Mouse (Mus musculus) A20 (cell line): ENCODE measurements around the gene Gatad2b.
"Not testable (repeated sequence)": the region's sequence is repeated elsewhere in the genome, so short reads cannot be mapped to it uniquely, and the experiment has no call there.

Experiments
- DNase-seq: peaks from one replicate; pipeline ENCODE4 v3.0.0-alpha.2; 2011; ENCODE audit warnings: low read depth, low spot score

The Gatad2b gene

DNA sequence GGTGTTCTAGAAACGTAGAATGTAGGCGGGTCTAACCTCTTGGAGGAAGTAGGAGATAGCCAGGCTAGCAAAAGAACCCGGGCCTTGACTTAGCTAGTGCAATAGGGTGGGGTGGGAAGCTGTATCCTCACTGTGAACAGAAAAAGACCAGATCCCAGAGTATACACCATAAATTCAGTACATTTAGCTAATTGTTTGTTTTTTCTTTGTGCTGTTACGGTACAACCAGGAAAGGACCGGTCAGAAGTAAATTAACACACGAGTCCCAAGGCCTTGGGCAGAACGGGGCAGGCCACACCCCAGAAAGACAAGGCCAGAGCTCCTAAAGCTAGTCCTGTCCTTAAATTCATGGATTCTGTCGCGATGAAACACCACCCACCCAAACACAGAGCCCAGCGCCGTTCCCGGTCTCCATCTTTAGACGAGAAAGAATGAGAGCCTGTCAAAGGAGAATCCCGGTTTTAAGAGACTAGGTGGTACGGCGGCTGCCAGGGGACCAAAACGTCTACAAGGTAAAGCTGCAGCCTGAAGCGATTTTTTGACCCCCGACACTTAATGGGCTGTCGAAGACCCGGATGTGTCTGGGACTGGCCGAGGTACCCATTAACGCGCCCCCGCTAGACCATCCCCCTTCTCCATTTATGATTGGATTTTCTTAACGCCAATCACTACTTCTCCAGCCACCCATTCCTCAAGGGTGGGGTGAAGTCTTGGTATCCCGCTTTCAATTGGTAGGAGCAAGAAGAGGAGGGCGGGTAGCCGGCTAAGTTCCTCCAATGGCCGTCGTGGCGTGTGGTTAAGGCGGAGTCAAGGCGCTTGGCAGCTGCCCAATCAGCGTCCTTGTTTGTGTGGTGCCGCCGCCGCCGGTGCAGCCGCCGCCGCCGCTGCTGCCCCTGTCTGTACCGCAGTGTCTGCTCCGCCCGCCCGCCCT, at the start of gene Gatad2b:
Gene Gatad2b (plus strand): TSS at position 834 of the 931 bp plus-strand sequence.
- DNase-seq, result peak; percentile 99

- peak; percentile 53 for DNase-seq
These were observed 47.6 kb upstream of the Gatad2b start for GRCm38 (mm10) chr3:90245406-90245805.

- DNase-seq, result no peak
These were observed 45.4 kb upstream of the Gatad2b start for GRCm38 (mm10) chr3:90247630-90247959.

DNA sequence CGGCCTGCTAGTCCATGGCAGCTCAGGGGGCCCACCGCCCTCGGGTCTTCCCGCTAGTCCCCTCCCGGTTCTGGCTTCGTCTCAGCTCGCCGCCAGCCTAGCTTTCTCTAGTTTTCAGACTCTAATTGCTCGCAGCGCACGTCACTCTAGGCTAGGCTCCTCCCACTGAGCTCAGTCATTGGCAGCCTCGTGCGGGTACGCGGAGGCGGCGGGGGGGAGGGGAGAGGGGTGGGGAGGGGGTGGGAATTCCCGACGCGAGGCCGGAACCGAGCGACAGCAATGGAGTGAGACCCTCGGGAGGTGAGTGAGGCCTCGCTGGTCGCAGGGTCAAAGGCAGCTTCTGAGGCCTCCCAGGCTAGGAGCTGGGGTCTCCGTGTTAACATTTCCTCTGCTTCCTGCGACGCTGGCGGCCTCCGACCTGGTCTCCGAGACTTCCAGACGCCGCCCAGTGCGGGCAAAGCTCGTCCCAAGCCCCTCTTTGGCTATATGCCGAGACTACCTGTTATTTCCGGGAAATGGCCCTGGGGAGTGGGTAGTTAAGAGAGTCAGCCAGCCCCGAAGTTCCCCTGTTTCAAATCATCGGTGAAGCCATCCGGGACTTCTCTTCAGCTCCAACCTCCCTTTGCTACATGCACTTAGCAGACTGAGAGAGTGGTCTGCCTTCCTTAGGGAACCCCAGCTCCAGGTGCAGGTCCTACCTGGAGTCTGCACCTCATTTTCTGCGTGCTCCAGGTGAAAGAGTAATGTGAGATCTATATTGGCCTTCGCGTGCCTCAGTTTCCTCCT, 44.8 kb upstream of the Gatad2b start, which contains the start of gene Slc39a1:
Gene Slc39a1 (plus strand): TSS at position 213 of the 786 bp plus-strand sequence.
- peak; percentile 95 for DNase-seq

GRCm38 (mm10) chr3:90248746-90249100, 44.3 kb upstream of the Gatad2b start:
- DNase-seq, result peak; percentile 61

- DNase-seq, result no peak
These were observed 42.2 kb upstream of the Gatad2b start for GRCm38 (mm10) chr3:90250791-90251190.

- not testable (repeated sequence) for DNase-seq
These were observed 41.2 kb upstream of the Gatad2b start for GRCm38 (mm10) chr3:90251731-90252226.

- not testable (repeated sequence) for DNase-seq
These were observed 40.3 kb upstream of the Gatad2b start for GRCm38 (mm10) chr3:90252659-90253058.

DNA sequence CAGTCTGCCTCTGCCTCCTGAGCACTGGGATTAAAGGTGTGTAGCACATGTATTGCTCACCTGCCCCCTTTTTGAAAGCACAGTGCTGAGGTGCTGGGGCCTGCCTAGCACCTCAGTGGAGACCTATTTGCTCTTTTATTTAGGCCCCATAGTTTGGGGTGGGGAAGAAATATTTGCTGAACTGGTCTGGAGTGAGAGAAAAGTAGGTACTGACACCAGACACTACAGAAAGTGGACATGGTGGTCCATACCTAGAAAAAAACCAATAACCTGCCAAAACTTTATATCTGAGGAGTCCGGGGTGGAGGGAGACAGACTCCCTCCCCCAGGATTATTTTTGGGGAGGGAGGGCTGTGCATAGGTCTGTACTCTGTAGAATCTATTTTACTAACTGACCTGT, 39.8 kb upstream of the Gatad2b start:
- DNase-seq, result peak; percentile 18

DNA sequence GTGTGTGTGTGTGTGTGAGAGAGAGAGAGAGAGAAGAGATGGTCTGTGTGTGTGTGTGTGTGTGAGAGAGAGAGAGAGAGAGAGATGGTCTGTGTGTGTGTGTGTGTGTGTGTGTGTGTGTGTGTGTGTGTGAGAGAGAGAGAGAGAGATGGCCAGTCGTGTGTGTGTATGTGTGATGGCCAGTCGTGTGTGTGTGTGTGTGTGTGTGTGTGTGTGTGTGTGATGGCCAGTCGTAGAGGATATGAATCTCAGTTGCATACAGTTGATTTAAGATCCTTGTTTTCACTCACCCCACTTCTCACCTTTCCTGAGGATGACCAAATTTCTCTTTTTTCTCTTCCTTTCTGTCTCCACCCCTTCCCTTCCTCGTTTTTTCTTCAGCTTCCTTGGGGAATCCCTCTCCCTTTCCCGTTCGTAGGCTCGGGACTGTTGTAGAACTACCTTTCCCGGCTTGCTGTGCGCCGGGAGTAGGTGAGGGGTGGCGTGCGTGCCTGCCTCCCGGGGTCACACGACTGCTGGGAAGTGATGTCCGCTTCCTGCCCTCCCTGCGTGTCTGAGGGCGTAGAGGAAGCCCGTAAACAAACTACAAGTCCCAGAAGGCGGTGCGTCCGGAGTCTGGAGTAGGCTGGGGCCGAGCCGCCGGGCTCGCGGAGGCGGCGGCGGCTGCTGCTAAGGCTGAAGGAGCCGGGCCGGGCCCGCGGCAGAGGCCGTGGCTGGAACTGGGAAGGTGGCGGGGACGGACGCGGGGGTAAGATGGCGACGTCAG, 39.1 kb upstream of the Gatad2b start, which contains the start of gene Crtc2:
Gene Crtc2 (plus strand): TSS at position 511 of the 766 bp plus-strand sequence.
- peak; percentile 96 for DNase-seq

DNA sequence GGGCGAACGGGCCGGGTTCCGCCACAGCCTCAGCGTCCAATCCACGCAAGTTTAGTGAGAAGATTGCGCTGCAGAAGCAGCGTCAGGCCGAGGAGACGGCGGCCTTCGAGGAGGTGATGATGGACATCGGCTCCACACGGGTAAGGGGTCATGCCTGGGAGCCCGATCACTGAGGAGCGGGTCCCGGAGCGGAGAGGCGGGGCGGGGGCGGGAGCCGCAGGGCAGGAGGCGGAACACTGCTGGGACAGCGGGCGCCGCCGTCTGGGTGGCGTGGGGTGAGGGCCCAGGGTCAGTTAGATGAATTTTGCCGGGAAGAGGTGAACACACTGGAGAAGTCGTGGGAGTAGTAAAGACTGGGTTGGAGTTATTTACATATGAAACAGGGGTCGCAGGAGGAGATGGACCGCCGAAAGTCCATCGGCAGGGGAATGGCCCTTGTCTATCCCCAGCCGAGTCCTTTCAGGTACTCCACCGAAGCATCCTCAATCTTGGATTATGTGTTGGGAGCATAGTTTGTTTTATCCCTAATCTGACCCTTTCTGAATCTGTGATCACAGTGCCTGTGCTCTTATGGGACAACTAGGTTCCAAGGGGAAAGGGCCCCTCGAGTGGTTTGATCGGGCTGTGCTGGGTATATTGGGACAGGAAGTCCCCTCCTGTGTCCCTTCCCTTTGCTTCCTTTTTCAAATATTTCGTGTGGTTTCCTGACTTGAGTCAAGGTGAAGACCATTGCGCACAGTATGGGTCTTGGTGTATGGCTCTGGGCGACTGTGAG, 38.4 kb upstream of the Gatad2b start:
- DNase-seq, result peak; percentile 66

- no peak for DNase-seq
These were observed 37.8 kb upstream of the Gatad2b start for GRCm38 (mm10) chr3:90255194-90255565.

GRCm38 (mm10) chr3:90255784-90256353, 37.1 kb upstream of the Gatad2b start:
- DNase-seq, result no peak

- DNase-seq, result no peak
These were observed 36.0 kb upstream of the Gatad2b start for GRCm38 (mm10) chr3:90256731-90257530.

- no peak for DNase-seq
These were observed 34.5 kb upstream of the Gatad2b start for GRCm38 (mm10) chr3:90258521-90258920.

DNA sequence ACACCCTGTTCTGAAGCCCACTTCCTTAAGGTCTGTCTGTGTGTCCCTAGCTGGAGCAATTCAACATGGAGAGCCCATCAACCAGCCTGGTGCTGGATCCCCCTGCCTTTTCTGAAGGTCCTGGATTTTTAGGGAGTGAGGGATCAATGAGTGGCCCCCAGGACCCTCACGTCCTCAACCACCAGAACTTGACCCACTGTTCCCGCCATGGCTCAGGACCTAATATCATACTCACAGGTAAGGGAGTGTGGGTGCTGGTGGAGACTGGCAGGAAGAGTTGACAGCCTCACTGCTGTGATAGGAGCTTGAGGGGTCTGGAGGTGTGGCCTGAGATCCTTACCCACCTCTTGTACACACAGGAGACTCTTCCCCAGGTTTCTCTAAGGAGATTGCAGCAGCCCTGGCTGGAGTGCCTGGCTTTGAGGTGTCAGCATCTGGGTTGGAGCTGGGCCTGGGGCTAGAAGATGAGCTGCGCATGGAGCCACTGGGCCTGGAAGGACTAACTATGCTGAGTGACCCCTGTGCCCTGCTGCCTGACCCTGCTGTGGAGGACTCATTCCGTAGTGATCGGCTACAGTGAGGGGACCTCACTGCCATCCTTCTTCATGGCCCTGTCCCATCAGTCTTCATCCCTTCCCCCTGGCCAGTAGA, 29.7 kb upstream of the Gatad2b start:
- no peak for DNase-seq

GRCm38 (mm10) chr3:90264687-90265033, 28.3 kb upstream of the Gatad2b start:
- no peak for DNase-seq

GRCm38 (mm10) chr3:90265034-90265931, 27.7 kb upstream of the Gatad2b start, which contains the start of gene Dennd4b:
Dennd4b (plus strand) TSS chr3:90265185.
- peak; percentile 97 for DNase-seq
